Mouse (Mus musculus) embryonic facial prominence, embryonic 10.5 days (tissue): ENCODE data around the gene Vstm2l. TPM values are rescaled to one million over a fixed set of nuclear protein-coding genes. Genes with fewer than 3 reads are reported as not detected.

Source experiments
- DNase-seq: peaks from one replicate; pipeline ENCODE4 v3.0.0-alpha.2; 2017; ENCODE audit warnings: low spot score
- H3K27ac ChIP-seq: fragments of 300-500 bp; sonication (generic); replicated peaks from 2 replicates; pipeline ENCODE4 v1.5.1; 2016; ENCODE audit warnings: mild to moderate bottlenecking
- H3K27me3 ChIP-seq: fragments of 300-500 bp; sonication (generic); replicated peaks from 2 replicates; pipeline ENCODE4 v1.6.1; 2016; ENCODE audit warnings: low read depth, mild to moderate bottlenecking; ENCODE audit not compliant: poor library complexity, severe bottlenecking
- H3K36me3 ChIP-seq: fragments of 300-500 bp; sonication (generic); replicated peaks from 2 replicates; pipeline ENCODE4 v1.6.1; 2016; ENCODE audit warnings: mild to moderate bottlenecking, moderate library complexity
- H3K4me1 ChIP-seq: fragments of 300-500 bp; sonication (generic); 2 replicates; pipeline ENCODE4 v1.6.1; 2016
- H3K4me3 ChIP-seq: fragments of 300-500 bp; sonication (generic); 2 replicates; pipeline ENCODE4 v1.5.1; 2016; ENCODE audit warnings: mild to moderate bottlenecking, moderate library complexity
- H3K9me3 ChIP-seq: fragments of 300-500 bp; sonication (generic); 2 replicates; pipeline ENCODE4 v1.6.1; 2016; ENCODE audit warnings: mild to moderate bottlenecking
- WGBS: fragments of 180-500 bp; shearing (Covaris S2); methylation state at CpG from one replicate; pipeline ENCODE4 v1.1.7; 2016; 5-methylcytosine and 5-hydroxymethylcytosine counted together
- polyA plus RNA-seq: library from polyadenylated mRNA; unstranded; fragments of >200 nt; fragmentation: Nextera tagmentation; extraction: Ambion mirVana; gene quantifications from 2 replicates; pipeline ENCODE4 v1.2.1, GENCODE M21; 2016

The Vstm2l gene
- polyA plus RNA-seq, 1 experiment from 2014 or later = 0.46 TPM

GRCm38 (mm10) chr2:157913204-157913636, 1.2 kb upstream of the Vstm2l start:
- H3K9me3 ChIP-seq = no peaks in the 10 kb centered on the region
- H3K27ac ChIP-seq = no peak overlapping the region
- H3K4me1 ChIP-seq = peaks cover 11% of the 10 kb centered on the region
- DNase-seq = peak; percentile 91
- WGBS = under 1% methylated on average over 16 of the region's 16 CpGs
- peaks cover 55% of the 10 kb centered on the region for H3K27me3 ChIP-seq
- H3K4me3 ChIP-seq = no peak overlapping the region
- H3K36me3 ChIP-seq = no peaks in the 10 kb centered on the region

- no peaks in the 10 kb centered on the region for H3K9me3 ChIP-seq
- peaks cover 60% of the 10 kb centered on the region for H3K27me3 ChIP-seq
- DNase-seq = no peak
- H3K36me3 ChIP-seq = no peaks in the 10 kb centered on the region
- 7% methylated on average over 4 of the region's 4 CpGs for whole genome bisulfite sequencing
- H3K27ac ChIP-seq = no peak overlapping the region
- peaks cover 14% of the 10 kb centered on the region for H3K4me1 ChIP-seq
- peak overlapping the region; percentile 53; the same call in 1 of the 2 replicates for H3K4me3 ChIP-seq
These were observed 748 bp upstream of the Vstm2l start for GRCm38 (mm10) chr2:157913705-157914104.

DNA sequence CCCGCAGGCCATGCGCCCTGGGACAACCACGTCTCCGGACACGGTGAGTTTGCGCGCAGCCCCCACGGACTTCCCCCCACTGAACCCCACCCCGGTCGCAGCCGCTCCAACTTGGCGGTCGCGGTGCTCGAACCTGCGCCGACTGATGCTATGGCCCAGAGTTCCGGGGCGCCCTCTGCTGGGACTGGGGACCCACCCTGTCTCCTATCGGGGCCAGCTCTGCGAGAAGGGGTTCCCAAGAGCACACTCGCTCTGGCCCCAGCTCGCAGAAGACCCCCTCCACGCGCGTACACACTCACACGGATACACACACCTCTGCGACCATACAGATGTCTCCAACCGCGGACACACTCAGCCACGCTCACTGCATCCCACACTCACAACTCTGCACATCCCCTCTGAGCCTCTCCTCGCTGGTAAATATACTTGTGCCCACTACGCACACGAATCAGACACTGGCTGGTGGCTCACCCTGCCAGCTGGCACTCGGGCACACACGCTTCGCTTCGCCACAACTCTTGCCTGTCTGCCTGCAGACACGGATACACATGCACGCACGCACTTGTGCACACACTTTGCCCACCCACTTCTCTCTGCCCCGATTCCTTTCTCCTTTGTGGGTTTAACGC, 550 bp downstream of the Vstm2l start:
- Histone ChIP-seq H3K4me3 (peak overlapping the region; percentile 53), H3K4me1 (peaks cover 16% of the 10 kb centered on the region), H3K27ac (no peak overlapping the region), H3K36me3 (no peaks in the 10 kb centered on the region), H3K9me3 (no peaks in the 10 kb centered on the region), H3K27me3 (peaks cover 71% of the 10 kb centered on the region)
- DNase-seq = no peak
- 42% methylated on average over 43 of the region's 43 CpGs for WGBS

- 9% methylated on average over 10 of the region's 10 CpGs for WGBS
- DNase-seq = no peak
- no peaks in the 10 kb centered on the region for H3K9me3 ChIP-seq
- H3K4me3 ChIP-seq = no peak overlapping the region
- no peak overlapping the region for H3K27ac ChIP-seq
- peaks cover 90% of the 10 kb centered on the region for H3K27me3 ChIP-seq
- H3K36me3 ChIP-seq = no peaks in the 10 kb centered on the region
- peaks cover 27% of the 10 kb centered on the region for H3K4me1 ChIP-seq
These were observed 4.1 kb downstream of the Vstm2l start for GRCm38 (mm10) chr2:157918529-157918928.

- Histone ChIP-seq H3K9me3 (no peaks in the 10 kb centered on the region), H3K36me3 (no peaks in the 10 kb centered on the region), H3K27ac (no peak overlapping the region), H3K4me3 (no peak overlapping the region), H3K27me3 (peaks cover 86% of the 10 kb centered on the region), H3K4me1 (peaks cover 23% of the 10 kb centered on the region)
- 73% methylated on average over 7 of the region's 7 CpGs for WGBS
- no peak for DNase-seq
These were observed 7.1 kb downstream of the Vstm2l start for GRCm38 (mm10) chr2:157921551-157921950.

DNA sequence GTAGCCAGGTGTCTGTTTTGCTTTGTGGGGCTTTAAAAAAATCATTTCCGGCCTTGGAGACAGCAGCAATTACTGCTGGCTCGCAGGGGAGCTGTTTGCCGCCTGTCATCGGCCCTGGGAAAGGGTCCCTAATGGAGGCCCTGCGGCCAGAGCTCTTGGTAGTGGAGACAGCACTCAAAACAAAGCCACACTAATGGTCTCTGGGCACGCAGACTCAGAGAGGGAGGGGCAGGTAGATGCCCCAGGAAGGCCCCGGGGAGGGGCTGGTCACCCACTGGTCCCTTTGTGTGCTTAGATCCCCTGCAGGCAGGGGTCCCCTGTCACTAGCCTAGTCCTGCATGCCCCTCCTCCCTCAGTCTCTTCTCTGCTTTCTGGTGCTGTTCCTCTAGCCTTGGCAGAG, 9.0 kb downstream of the Vstm2l start:
- Histone ChIP-seq H3K4me3 (no peak overlapping the region), H3K4me1 (peaks cover 36% of the 10 kb centered on the region), H3K27me3 (peaks cover 87% of the 10 kb centered on the region), H3K27ac (0 out of 2 replicates have a peak overlapping the region, but pooled peaks have one; percentile 24), H3K9me3 (no peaks in the 10 kb centered on the region), H3K36me3 (no peaks in the 10 kb centered on the region)
- peak; percentile 47 for DNase-seq
- WGBS = 3% methylated on average over 7 of the region's 7 CpGs

DNA sequence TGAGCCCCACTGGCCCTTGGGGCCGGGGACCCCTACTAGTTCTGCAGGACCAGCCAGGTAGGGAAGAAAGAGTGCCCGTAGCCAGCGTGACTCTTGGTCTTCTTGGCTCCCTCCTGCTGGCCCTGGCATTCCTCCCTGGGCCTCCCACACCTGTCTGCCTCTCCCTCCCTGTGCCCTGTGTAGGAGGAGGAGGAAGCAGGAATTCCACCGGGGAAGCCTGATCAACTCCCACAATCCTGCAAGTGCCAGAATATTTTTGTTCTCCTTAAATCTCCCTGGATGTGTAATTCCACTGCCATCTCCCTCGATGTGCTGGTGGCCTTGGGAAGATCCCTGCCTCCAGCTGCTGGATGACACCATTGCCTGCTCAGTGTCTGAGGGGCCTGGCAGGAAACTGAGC, 10.1 kb downstream of the Vstm2l start:
- DNase-seq = no peak
- Histone ChIP-seq H3K36me3 (no peaks in the 10 kb centered on the region), H3K27ac (no peak overlapping the region), H3K27me3 (peaks cover 84% of the 10 kb centered on the region), H3K9me3 (no peaks in the 10 kb centered on the region), H3K4me1 (peaks cover 39% of the 10 kb centered on the region), H3K4me3 (no peak overlapping the region)
- 72% methylated on average over 5 of the region's 5 CpGs for WGBS

- peaks cover 74% of the 10 kb centered on the region for H3K27me3 ChIP-seq
- WGBS = 78% methylated on average over 7 of the region's 7 CpGs
These were observed 12.0 kb downstream of the Vstm2l start for GRCm38 (mm10) chr2:157926502-157926901.

DNA sequence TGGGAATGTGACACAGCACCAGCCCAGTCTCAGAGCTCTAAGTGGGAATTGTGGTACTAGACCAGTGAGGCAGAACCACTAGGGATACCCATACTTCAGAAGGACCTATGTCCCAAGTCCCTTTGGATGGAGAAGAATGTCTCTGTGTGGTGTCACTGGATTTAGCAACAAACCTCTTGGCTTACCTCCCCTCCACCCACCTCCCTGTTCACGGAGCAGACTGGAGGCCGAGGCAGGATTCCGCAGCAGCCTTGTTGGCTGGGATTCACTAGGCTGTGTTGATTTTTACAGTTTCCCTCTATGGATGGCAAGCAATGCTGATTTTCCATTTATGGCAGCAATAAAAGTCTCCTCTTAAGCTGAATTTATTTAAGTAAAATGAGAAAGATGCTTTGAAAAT, 12.5 kb downstream of the Vstm2l start:
- 77% methylated on average over 3 of the region's 3 CpGs for WGBS

More at GRCm38 (mm10) chr2:157926502-157926901, 12.0 kb downstream of the Vstm2l start:
- Histone ChIP-seq H3K27ac (no peak overlapping the region), H3K4me3 (no peak overlapping the region), H3K4me1 (peaks cover 44% of the 10 kb centered on the region), H3K9me3 (no peaks in the 10 kb centered on the region), H3K36me3 (no peaks in the 10 kb centered on the region)
- DNase-seq = no peak

DNA sequence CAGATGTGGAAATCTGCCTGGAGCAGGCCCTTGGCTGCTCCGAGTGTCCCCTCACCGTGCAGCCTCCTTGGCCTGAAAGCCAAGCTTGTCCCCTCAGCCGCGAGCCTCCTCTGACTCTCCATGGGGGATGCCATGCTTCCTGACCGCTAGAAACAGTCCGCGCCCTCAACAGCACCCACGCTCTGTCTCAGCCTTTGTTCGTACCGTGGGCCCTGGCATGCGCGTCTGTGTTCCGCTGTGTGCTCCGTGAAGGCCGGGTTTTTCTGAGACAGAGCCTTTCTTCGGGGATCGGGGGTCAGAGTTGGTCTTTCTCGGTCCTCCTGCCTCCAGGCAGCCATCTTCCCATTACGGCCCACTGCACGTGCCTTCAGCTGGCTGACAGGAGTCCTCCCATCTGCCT, 12.9 kb downstream of the Vstm2l start:
- H3K9me3 ChIP-seq = no peaks in the 10 kb centered on the region
- no peaks in the 10 kb centered on the region for H3K36me3 ChIP-seq
- H3K27me3 ChIP-seq = peaks cover 69% of the 10 kb centered on the region
- H3K4me3 ChIP-seq = no peak overlapping the region
- peak overlapping the region; percentile 45 for H3K27ac ChIP-seq
- peaks cover 44% of the 10 kb centered on the region for H3K4me1 ChIP-seq
- peak; percentile 18 for DNase-seq
- 49% methylated on average over 20 of the region's 20 CpGs for WGBS

More for the DNA sequence above, 12.5 kb downstream of the Vstm2l start:
- no peaks in the 10 kb centered on the region for H3K9me3 ChIP-seq
- H3K4me3 ChIP-seq = no peak overlapping the region
- H3K27ac ChIP-seq = no peak overlapping the region
- peaks cover 70% of the 10 kb centered on the region for H3K27me3 ChIP-seq
- H3K36me3 ChIP-seq = no peaks in the 10 kb centered on the region
- DNase-seq = no peak
- H3K4me1 ChIP-seq = peaks cover 44% of the 10 kb centered on the region

GRCm38 (mm10) chr2:157927815-157928214, 13.4 kb downstream of the Vstm2l start:
- H3K9me3 ChIP-seq = no peaks in the 10 kb centered on the region
- no peak for DNase-seq
- H3K4me1 ChIP-seq = peaks cover 40% of the 10 kb centered on the region
- H3K27me3 ChIP-seq = peaks cover 66% of the 10 kb centered on the region
- H3K27ac ChIP-seq = peak overlapping the region; percentile 45; the same call in 1 of the 2 replicates
- 22% methylated on average over 2 of the region's 2 CpGs for WGBS
- no peak overlapping the region for H3K4me3 ChIP-seq
- no peaks in the 10 kb centered on the region for H3K36me3 ChIP-seq

- H3K4me3 ChIP-seq = no peak overlapping the region
- no peak overlapping the region for H3K27ac ChIP-seq
- H3K4me1 ChIP-seq = peaks cover 22% of the 10 kb centered on the region
- DNase-seq = no peak
- peaks cover 22% of the 10 kb centered on the region for H3K27me3 ChIP-seq
- no peaks in the 10 kb centered on the region for H3K9me3 ChIP-seq
- no peaks in the 10 kb centered on the region for H3K36me3 ChIP-seq
- 73% methylated on average over 4 of the region's 4 CpGs for WGBS
These were observed 18.2 kb downstream of the Vstm2l start for GRCm38 (mm10) chr2:157932655-157933054.

GRCm38 (mm10) chr2:157935444-157936171, 21.2 kb downstream of the Vstm2l start:
- Histone ChIP-seq H3K36me3 (no peaks in the 10 kb centered on the region), H3K4me3 (no peak overlapping the region), H3K9me3 (no peaks in the 10 kb centered on the region), H3K4me1 (peaks cover 7% of the 10 kb centered on the region), H3K27ac (no peak overlapping the region), H3K27me3 (peaks cover 29% of the 10 kb centered on the region)
- no peak for DNase-seq
- 79% methylated on average over 11 of the region's 11 CpGs for WGBS
